Mouse (Mus musculus) E14TG2a.4 (cell line): ENCODE measurements around the gene Mindy2.
A peak's percentile ranks its signal among the peaks of the same experiment; 100 is the strongest.
"Not testable (repeated sequence)": the region's sequence is repeated elsewhere in the genome, so short reads cannot be mapped to it uniquely, and the experiment has no call there.

Experiments used
- H3K27me3 ChIP-seq: 2 replicates; pipeline ENCODE4 v1.6.1; 2014; ENCODE audit warnings: low read length, control low read depth; ENCODE audit not compliant: insufficient read depth
- H3K36me3 ChIP-seq: 2 replicates; pipeline ENCODE4 v1.6.1; 2014; ENCODE audit warnings: low read length, control low read depth; ENCODE audit not compliant: insufficient read depth
- H3K4me1 ChIP-seq: replicated peaks from 2 replicates; pipeline ENCODE4 v1.6.1; 2014; ENCODE audit warnings: low read depth, low read length, control low read depth
- H3K4me3 ChIP-seq: replicated peaks from 2 replicates; pipeline ENCODE4 v1.5.1; 2014; ENCODE audit warnings: mild to moderate bottlenecking, low read length
- H3K9me3 ChIP-seq: 2 replicates; pipeline ENCODE4 v1.6.1; 2014; ENCODE audit warnings: low read length, control low read depth
- CTCF ChIP-seq: conservative IDR thresholded peaks from 2 replicates; pipeline ENCODE4 v1.5.1; 2014; ENCODE audit warnings: low read length
- NANOG ChIP-seq: IDR thresholded peaks from 2 replicates; pipeline ENCODE4 v1.6.1; 2014; ENCODE audit warnings: borderline replicate concordance, low read length, mixed read lengths
- POU5F1 ChIP-seq: IDR thresholded peaks from 2 replicates; pipeline ENCODE4 v1.6.1; 2014; ENCODE audit warnings: low read length, borderline replicate concordance

Gene Mindy2

GRCm38 (mm10) chr9:70584641-70585040 lies 72.3 kb downstream of the Mindy2 start:
- H3K9me3 ChIP-seq = no peaks in the 10 kb centered on the region
- TF ChIP-seq NANOG (no peak), POU5F1 (no peak), CTCF (no peak)
- H3K27me3 ChIP-seq = no peaks in the 10 kb centered on the region
- H3K36me3 ChIP-seq = peaks cover 95% of the 10 kb centered on the region
- H3K4me3 ChIP-seq = no peak overlapping the region
- peaks cover 8% of the 10 kb centered on the region for H3K4me1 ChIP-seq

- Histone ChIP-seq H3K4me3 (no peak overlapping the region), H3K4me1 (peaks cover 8% of the 10 kb centered on the region), H3K27me3 (no peaks in the 10 kb centered on the region), H3K9me3 (no peaks in the 10 kb centered on the region), H3K36me3 (peaks cover 90% of the 10 kb centered on the region)
- TF ChIP-seq POU5F1 (no peak), CTCF (no peak), NANOG (no peak)
These were observed 76.0 kb downstream of the Mindy2 start for GRCm38 (mm10) chr9:70580956-70581355.

- no peak overlapping the region for H3K4me3 ChIP-seq
- TF ChIP-seq CTCF (no peak), NANOG (no peak), POU5F1 (no peak)
- no peaks in the 10 kb centered on the region for H3K4me1 ChIP-seq
- H3K36me3 ChIP-seq = peaks cover 88% of the 10 kb centered on the region
- no peaks in the 10 kb centered on the region for H3K27me3 ChIP-seq
- no peaks in the 10 kb centered on the region for H3K9me3 ChIP-seq
These were observed 78.9 kb downstream of the Mindy2 start for GRCm38 (mm10) chr9:70578123-70578522.

- no peak overlapping the region for H3K4me3 ChIP-seq
- no peaks in the 10 kb centered on the region for H3K27me3 ChIP-seq
- peaks cover 48% of the 10 kb centered on the region for H3K36me3 ChIP-seq
- H3K4me1 ChIP-seq = no peaks in the 10 kb centered on the region
- no peaks in the 10 kb centered on the region for H3K9me3 ChIP-seq
- TF ChIP-seq NANOG = no peak
- no peak for TF ChIP-seq CTCF
- TF ChIP-seq POU5F1 = no peak
These were observed 86.6 kb downstream of the Mindy2 start for GRCm38 (mm10) chr9:70570351-70570750.

- Histone ChIP-seq H3K36me3 (peaks cover 38% of the 10 kb centered on the region), H3K4me1 (no peaks in the 10 kb centered on the region), H3K27me3 (no peaks in the 10 kb centered on the region), H3K9me3 (no peaks in the 10 kb centered on the region), H3K4me3 (no peak overlapping the region)
- no peak for TF ChIP-seq NANOG
- TF ChIP-seq CTCF = no peak
- TF ChIP-seq POU5F1 = no peak
These were observed 89.3 kb downstream of the Mindy2 start for GRCm38 (mm10) chr9:70567651-70568050.

GRCm38 (mm10) chr9:70562825-70563224 lies 94.1 kb downstream of the Mindy2 start:
- Histone ChIP-seq H3K4me3 (no peak overlapping the region), H3K27me3 (no peaks in the 10 kb centered on the region), H3K36me3 (peaks cover 52% of the 10 kb centered on the region), H3K4me1 (peaks cover 13% of the 10 kb centered on the region), H3K9me3 (no peaks in the 10 kb centered on the region)
- TF ChIP-seq NANOG (no peak), POU5F1 (no peak)

GRCm38 (mm10) chr9:70556796-70557195 lies 100.2 kb downstream of the Mindy2 start:
- H3K9me3 ChIP-seq = no peaks in the 10 kb centered on the region
- TF ChIP-seq CTCF (no peak), NANOG (no peak), POU5F1 (no peak)

GRCm38 (mm10) chr9:70555431-70555830 lies 101.5 kb downstream of the Mindy2 start:
- no peak for TF ChIP-seq POU5F1
- no peak for TF ChIP-seq CTCF
- TF ChIP-seq NANOG = no peak
- H3K27me3 ChIP-seq = no peaks in the 10 kb centered on the region
- H3K9me3 ChIP-seq = no peaks in the 10 kb centered on the region
- peaks cover 37% of the 10 kb centered on the region for H3K36me3 ChIP-seq
- H3K4me3 ChIP-seq = no peak overlapping the region
- peaks cover 33% of the 10 kb centered on the region for H3K4me1 ChIP-seq

More at GRCm38 (mm10) chr9:70556796-70557195, 100.2 kb downstream of the Mindy2 start:
- Histone ChIP-seq H3K4me3 (no peak overlapping the region), H3K4me1 (peaks cover 33% of the 10 kb centered on the region), H3K27me3 (no peaks in the 10 kb centered on the region), H3K36me3 (peaks cover 40% of the 10 kb centered on the region)

GRCm38 (mm10) chr9:70552233-70552632 lies 104.7 kb downstream of the Mindy2 start:
- not testable (repeated sequence) for H3K4me3 ChIP-seq, H3K27me3 ChIP-seq, H3K9me3 ChIP-seq
- peaks cover 33% of the 10 kb centered on the region for H3K4me1 ChIP-seq
- 0 out of 2 replicates have a peak, but pooled peaks have one; percentile 19 for TF ChIP-seq CTCF
- H3K36me3 ChIP-seq = peaks cover 37% of the 10 kb centered on the region

GRCm38 (mm10) chr9:70551524-70551923 lies 105.5 kb downstream of the Mindy2 start:
- no peak for TF ChIP-seq NANOG
- TF ChIP-seq POU5F1 = no peak
- TF ChIP-seq CTCF = no peak
- peaks cover 42% of the 10 kb centered on the region for H3K36me3 ChIP-seq

More at GRCm38 (mm10) chr9:70551524-70551923, 105.5 kb downstream of the Mindy2 start:
- no peaks in the 10 kb centered on the region for H3K27me3 ChIP-seq
- H3K4me1 ChIP-seq = peaks cover 33% of the 10 kb centered on the region
- no peak overlapping the region for H3K4me3 ChIP-seq
- no peaks in the 10 kb centered on the region for H3K9me3 ChIP-seq
